Mouse (Mus musculus): ENCODE data around the gene Atp5f1. TPM values are rescaled to one million over a fixed set of nuclear protein-coding genes. Genes with fewer than 3 reads are reported as not detected.

Gene Atp5f1
- total RNA-seq, 2 experiments from 2014 or later = 328 to 331 TPM

DNA sequence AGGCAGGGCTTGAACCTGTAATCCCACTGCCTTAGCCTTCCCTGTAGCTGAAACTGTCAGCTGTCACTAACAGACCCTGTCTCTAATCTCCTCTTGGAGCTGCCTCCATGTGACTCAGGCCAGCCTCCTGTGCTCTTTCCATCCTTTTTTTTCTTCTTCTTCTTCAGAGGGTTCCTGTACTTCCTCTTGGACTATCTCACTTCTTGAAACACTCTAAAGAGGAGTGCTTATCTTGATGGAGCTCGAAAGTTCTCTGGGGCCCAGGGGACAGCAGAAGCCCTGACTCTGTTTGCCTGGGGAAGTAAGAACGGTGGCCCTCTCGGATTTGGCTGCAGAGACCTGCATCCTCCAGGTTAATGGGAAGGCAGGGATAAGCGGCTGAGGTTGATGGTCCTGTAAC, 55.7 kb downstream of the Atp5f1 start:
- no peak for DNase-seq (ENCODE audit: low spot score in 2 of 2)

DNA sequence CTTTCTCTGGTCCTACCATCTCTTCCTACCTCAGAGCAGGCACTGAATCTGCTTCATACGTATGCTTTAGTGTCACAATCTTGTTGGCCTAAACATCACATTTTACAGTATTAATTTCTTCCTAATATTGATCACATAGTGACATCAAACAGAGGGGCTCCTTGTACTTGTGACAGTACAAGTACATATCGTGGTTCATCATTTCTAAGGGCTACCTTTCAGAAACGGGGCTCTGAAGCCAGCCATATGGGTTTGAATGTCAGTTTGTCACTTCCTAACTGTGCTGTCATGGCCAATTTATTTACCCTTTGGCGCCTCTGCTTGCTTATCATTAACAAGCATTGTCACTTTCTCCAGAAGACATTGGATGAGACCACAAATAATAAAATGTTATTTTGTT, 58.4 kb downstream of the Atp5f1 start:
- DNase-seq (ENCODE audit: low spot score in 2 of 2) = no peak

DNA sequence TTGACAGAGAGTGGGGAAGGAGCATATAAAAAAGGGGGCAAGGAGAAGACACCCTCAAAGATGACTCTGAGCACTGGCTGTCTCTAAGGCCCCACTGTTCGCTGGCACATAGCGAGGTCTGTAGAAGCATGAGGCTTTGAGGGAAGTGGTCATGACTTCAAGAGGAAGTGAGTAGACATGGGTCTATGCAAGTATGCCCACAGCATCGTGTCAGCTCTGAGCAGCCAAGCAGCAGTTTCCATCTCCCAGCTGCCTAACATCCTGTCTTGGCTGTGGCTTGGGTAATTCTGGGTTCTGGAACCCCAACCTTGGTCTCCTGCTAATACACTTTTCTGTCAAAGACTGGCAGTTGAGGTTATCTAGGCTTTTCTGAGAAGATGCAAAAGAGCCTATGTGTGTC, 59.2 kb downstream of the Atp5f1 start:
- DNase-seq (ENCODE audit: low spot score in 2 of 2) = no peak

DNA sequence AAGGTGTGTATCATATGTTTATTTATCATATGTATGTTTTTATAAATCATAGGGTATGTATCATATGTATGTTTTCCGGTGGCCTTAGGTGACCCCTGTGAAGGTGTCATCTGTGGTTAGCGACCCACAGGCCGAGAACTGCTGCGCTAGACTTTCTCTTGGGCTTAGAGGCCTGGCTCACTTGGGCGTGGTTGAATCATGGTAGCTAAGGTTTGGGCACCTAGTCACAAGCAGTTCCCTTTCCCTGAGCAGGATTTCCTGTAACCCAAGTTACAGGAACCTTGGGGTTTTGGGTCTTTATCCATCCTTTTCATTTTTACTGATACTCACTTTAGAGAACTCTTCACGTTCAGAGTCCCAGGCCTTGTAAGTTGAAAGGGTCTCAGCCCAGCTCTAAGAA, 59.6 kb downstream of the Atp5f1 start:
- no peak for DNase-seq (ENCODE audit: low spot score in 2 of 2)

DNA sequence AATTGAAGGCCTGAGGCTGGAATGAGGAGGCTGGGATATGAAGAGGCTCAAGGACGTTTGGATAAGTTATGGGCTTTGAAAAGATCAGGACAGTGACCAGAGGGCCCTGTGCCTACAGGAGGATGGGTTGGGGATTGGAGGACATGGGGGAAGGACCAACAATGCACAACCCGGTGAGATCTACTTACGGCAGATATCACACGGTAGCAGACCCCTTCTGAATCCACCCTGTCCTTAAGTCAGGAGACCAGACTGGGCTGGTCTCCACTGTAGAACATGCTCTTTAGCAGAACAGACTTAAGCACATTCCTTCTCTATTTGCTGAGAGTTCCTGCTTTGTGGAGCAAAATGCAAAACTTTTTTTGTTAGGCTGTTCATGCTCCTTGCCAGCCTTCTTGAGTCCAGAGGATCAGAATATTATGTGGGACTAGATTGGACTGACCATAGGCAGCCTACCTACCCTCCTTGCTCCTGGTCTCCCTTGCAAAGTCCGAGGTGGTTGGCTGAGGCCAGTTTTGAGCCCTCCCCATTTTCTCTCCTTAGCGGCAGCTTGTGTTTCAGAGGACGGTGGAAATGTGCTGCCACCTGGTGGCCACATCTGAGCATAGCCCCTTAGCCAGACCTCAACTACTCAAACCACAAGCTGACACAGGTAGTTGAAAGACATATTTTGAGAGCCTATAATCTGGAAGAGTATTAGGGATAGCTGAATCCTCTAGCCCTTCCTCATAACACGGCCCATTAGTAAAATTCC, 60.3 kb downstream of the Atp5f1 start:
- peak; percentile 65 to 67 for DNase-seq (ENCODE audit: low spot score in 2 of 2)

DNA sequence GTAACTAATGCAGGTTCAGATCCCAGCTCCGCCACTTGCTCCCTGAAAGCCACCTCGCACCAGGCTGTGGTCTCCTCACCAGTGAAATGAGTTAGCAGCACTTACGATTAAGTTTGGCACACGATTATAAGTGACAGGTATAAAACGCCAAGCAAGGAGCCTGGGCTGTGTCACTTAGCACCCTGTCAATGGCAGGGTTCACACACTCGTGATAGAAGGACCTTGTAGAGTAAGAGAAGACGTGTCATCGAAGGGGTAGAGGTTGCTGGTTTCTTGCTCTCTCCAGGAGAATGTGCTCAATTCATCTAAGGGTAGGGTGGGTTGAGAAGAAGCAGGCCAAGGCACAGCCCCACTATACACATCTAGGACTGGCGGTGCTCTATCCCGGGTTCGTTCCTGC, 61.0 kb downstream of the Atp5f1 start:
- no peak for DNase-seq (ENCODE audit: low spot score in 2 of 2)

DNA sequence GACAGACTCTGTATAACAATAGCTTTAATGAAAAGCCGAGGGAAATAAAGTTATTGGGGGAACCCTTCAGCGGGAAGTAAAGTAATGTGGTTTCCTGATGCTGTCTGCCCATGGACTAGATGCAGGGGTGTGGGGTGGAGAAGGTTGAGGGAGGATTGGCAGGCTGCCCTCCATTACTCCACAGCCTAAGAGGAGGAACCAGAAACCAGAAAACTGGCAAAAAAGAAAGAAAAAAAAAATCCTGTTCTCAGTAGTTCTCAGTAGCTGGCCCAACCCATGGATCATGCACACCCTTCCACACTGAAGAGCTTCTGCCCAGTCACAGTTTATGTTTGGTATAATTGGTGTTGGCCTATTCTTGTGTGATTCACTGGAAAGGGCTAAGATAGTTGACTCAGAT, 61.6 kb downstream of the Atp5f1 start:
- DNase-seq (ENCODE audit: low spot score in 2 of 2) = no peak

DNA sequence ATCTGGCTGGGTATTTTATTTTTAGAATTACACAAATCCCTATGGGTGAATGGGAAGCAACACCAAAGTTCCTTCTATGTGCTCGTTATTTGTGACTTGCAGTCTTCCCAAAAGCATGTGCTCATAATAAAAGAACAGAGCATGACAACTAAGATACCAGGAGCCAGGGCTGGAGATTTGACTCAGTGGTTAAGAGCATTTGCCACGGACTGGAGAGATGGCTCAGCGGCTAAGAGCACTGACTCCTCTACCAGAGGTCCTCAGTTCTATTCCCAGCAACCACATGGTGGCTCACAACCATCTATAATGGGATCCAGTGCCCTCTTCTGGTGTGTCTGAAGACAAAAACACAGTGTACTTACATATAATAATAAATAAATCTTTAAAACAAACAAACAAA, 63.1 kb downstream of the Atp5f1 start:
- DNase-seq (ENCODE audit: low spot score in 2 of 2) = no peak

DNA sequence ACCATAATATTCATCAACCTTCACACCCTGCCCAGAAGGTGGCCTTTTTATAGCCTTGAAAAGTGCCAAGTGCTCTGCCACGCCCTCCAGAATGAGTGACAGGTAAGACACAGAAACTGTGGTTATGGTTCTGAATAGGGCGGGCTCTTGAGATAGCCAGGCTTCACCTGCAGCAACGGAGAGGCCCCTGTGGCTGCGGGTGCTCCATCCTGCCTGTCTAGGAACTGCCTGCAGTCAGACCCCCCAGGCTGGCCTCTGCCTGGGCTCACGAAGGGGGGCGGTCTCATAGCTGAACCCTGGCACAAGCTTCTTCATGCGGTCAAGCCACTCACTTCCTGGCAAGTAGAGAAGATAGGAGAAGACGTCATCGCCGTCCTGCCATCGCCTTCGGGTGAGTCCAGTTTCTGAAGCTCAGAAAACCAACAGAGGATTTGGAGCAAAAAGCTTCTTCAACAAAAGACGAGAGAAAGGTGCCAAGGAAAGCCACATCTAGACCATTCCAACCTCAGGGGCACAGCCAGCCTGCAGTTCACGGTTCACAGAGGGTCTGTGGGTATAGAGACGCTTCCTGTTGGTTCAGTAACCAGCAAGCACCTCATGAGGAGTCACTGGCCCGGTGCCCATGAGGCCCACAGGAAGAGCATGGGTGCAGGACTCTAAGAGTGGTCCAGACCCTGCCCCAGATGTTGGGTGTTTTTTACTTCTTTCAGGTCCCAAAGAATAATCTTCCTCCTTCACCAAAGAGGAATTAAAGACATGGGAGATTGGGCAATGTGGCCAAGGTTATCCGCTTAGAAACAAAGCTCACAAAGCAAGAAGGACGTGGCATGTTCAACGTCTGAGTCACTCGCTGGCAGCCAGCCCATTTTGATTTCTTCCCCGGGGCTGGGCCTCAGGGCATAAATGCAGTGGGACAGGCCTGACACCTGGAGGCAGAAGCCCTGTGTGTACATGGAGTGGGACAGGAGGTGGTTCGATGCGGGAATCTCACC, 65.0 kb downstream of the Atp5f1 start:
- DNase-seq (ENCODE audit: low spot score in 2 of 2) = peak; percentile 91 to 93

DNA sequence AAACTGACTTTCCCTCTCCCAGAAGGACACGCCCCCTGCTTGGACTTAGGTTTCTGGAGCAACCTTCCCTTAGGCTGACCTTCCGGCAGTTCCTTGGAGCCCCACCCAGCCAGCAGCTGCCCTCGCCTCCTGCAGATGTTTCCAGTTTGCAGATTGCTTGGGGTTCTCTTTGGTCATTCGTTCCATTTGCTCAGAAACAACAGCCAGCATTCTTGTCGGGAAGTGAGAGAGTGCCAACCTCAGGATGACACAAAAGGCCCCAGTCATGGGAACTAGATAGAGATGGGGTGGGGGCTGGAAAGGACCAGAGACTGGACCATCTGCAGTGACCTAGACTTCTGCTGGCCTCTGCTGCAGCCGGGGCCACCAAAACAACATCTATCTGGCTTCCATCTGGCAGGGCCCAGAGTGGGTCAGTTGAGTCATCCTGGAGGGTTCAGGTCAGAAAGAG, 65.9 kb downstream of the Atp5f1 start:
- no peak for DNase-seq (ENCODE audit: low spot score in 2 of 2)

Other genes with a start within 250 kb of the Atp5f1 start
- gene Rap1a, start 158.8 kb downstream of the Atp5f1 start, total RNA-seq (2021) = 100 to 1,000 TPM; 170 to 173 TPM
- under 1 TPM; 0.17 to 0.25 TPM for gene Adora3, start 89.2 kb downstream of the Atp5f1 start, total RNA-seq (2021)
- under 1 TPM in 1 of 2 experiments, not detected in 1; 0.25 TPM for gene Tmigd3, start 89.2 kb downstream of the Atp5f1 start, total RNA-seq (2021)
- 1 to 10 TPM in 1 of 2 experiments, under 1 TPM in 1; 0.78 to 1.0 TPM for gene I830077J02Rik, start 27.4 kb downstream of the Atp5f1 start, total RNA-seq (2021)
- gene Wdr77, start 730 bp downstream of the Atp5f1 start, total RNA-seq (2021) = 10 to 100 TPM; 74.0 to 76.3 TPM
- gene Ovgp1, start 13.6 kb upstream of the Atp5f1 start, total RNA-seq (2021) = 1 to 10 TPM; 1.7 to 2.0 TPM
- gene Pifo, start 54.5 kb upstream of the Atp5f1 start, total RNA-seq (2021) = not detected
- gene Chil5, start 72.7 kb upstream of the Atp5f1 start, total RNA-seq (2021) = not detected
- gene Chia1, start 153.1 kb upstream of the Atp5f1 start, total RNA-seq (2021) = not detected
- gene Chil3, start 207.5 kb upstream of the Atp5f1 start, total RNA-seq (2021) = 10 to 100 TPM in 1 of 2 experiments, 1 to 10 TPM in 1; 6.2 to 14.3 TPM